Mouse (Mus musculus) fibroblast of lung, adult 2 months (primary cell): ENCODE measurements at regions not wholly inside any gene's neighbourhood (a gene's known extent, or its start where the extent isn't known, plus 50 kb on each side); places are given as distances from the start of the nearest gene placed in this dataset.

Source experiments
- DNase-seq: peaks from one replicate; pipeline ENCODE4 v3.0.0-alpha.2; 2011; ENCODE audit warnings: low read depth

GRCm38 (mm10) chr10:66909905-66910681 is 185.8 kb upstream of the Jmjd1c start:
- DNase-seq, result no peak

GRCm38 (mm10) chr10:66911261-66911911 is 184.5 kb upstream of the Jmjd1c start:
- DNase-seq, result no peak

DNA sequence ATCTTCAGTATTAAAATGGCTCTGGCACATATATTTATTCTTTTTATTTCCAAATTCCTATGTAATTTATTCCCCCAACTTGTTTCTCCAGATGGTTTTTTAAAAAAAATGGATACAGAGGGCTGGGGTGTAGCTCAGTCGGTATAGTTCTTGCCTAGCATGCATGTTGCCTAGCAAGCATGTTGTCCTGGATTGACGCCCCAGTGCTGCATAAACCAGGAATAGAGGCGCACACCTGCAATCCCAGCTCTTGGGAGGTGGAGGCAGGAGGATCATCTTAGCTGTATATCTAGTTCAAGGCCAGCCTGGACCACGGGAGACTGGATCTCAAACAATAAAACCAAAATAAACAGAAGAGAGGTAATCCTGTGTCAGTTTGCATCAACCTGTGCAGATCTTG is 183.5 kb upstream of the Jmjd1c start:
- no peak for DNase-seq

DNA sequence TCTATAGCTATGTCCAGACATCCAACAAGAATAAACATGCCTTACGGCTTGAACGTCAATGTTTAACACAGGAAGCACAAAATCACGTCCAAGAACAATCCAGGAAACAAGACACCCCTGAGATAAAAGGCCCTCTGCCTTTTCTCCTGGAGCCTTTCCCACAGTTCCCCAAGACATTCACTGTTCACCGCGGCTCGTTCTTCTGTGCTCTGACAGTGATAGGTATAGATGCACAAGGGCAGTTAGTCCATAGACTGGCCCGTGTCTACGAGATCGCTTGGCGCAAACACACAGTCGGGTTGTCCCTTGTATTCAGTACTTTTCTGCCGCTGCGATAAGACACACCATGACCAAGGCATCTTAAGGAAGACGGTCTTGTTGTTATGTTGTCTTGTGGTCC is 182.7 kb upstream of the Jmjd1c start:
- no peak for DNase-seq

- no peak for DNase-seq
Measured at GRCm38 (mm10) chr10:66913627-66914026, 182.3 kb upstream of the Jmjd1c start.

DNA sequence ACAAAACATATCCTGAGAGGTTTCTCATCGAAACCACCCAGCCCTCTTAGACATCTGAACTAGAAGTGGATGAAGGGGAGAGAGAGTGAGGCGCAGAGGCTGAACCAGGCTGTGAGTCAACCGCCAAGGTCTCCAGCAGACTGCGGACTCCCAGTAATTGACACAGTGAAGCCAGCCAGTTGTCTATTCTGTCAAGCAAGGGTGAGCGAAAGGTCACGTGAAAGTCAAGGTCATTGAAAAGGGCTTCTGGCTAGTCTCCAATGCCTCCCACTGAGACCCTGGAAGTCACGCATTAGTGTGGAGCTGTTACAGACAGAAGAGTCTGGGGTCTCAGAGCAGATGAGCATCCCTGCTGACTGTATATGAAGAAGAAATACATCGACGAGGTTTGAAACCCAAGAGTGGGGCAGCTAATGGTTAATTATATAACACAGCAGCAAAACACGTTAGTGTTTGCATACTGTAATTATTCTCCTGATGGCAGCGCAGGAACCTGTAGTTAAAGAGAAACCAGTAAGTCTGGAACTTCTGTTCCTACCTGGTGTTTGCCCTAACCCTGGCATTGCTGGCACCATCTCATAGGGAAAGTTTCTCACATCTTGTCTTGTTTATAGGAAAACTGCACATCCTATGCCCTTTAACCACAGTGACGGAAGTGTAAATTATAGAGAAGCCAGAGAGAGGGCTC is 181.5 kb upstream of the Jmjd1c start:
- DNase-seq, result no peak

GRCm38 (mm10) chr10:66915801-66916200 is 180.1 kb upstream of the Jmjd1c start:
- DNase-seq, result no peak

GRCm38 (mm10) chr10:66917725-66918124 is 178.2 kb upstream of the Jmjd1c start:
- no peak for DNase-seq

- no peak for DNase-seq
Measured at GRCm38 (mm10) chr10:66918713-66919112, 177.2 kb upstream of the Jmjd1c start.

GRCm38 (mm10) chr10:66919953-66920760 is 175.8 kb upstream of the Jmjd1c start:
- no peak for DNase-seq

- DNase-seq, result peak; percentile 91
Measured at GRCm38 (mm10) chr10:66920761-66921684, 174.9 kb upstream of the Jmjd1c start.

GRCm38 (mm10) chr10:66921776-66922175 is 174.1 kb upstream of the Jmjd1c start:
- DNase-seq, result no peak

DNA sequence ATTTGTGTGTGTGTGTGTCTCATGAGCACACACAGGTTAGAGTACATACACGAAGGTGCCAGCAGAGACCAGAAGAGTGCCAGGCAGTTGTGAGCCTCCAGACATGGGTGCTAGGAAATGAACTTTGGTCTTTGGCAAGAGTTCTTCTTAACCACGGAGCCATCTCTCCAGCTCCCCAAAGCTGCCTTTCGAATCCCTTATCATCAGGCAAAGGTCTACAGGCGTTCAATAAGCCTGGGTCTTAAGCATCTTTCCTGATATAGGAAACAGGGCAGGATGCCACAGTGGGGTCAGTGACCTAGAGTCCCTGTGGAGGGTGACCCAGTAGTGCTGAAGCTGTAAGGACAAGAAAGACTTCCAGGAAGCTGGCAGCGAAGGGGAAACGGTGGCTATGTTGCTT is 173.6 kb upstream of the Jmjd1c start:
- no peak for DNase-seq

DNA sequence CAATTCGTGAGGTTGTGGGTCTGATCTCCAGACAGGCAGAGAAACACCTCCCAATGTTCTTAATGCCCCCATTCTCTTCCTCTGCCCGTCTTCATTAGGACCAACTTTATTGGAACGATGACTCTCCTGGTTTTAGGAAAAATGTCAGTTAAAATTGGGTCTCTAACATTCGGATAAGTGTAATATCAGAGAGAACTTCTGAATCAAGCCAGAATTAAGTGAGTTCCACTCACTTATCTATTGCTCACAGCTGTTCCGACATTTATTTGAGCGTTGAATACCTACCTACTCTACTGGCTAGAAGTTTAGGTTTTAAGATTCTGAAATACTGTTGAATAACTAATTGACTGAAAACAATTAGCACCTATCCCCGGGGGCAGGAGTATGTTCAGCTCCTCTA is 172.0 kb upstream of the Jmjd1c start:
- DNase-seq, result no peak

GRCm38 (mm10) chr10:66924418-66924817 is 171.5 kb upstream of the Jmjd1c start:
- DNase-seq, result no peak

GRCm38 (mm10) chr10:66925553-66926127 is 170.3 kb upstream of the Jmjd1c start:
- no peak for DNase-seq

- DNase-seq, result no peak
Measured at GRCm38 (mm10) chr10:66927651-66928050, 168.3 kb upstream of the Jmjd1c start.

- DNase-seq, result peak; percentile 89
Measured at GRCm38 (mm10) chr10:66928211-66928990, 167.5 kb upstream of the Jmjd1c start.

- DNase-seq, result no peak
Measured at GRCm38 (mm10) chr10:66930563-66930962, 165.4 kb upstream of the Jmjd1c start.

- DNase-seq, result no peak
Measured at GRCm38 (mm10) chr10:66931505-66931904, 164.4 kb upstream of the Jmjd1c start.
